Mouse (Mus musculus) liver, postnatal 0 days (tissue): ENCODE measurements at regions not wholly inside any gene's neighbourhood (a gene's known extent, or its start where the extent isn't known, plus 50 kb on each side); places are given as distances from the start of the nearest gene placed in this dataset.

Experiments
- CTCF ChIP-seq: sonication (generic); IDR thresholded peaks from 2 replicates; pipeline ENCODE4 v1.5.1; 2016; ENCODE audit warnings: antibody characterized with exemption, low read depth
- EP300 ChIP-seq: IDR thresholded peaks from 2 replicates; pipeline ENCODE4 v1.6.1; 2016; ENCODE audit warnings: antibody characterized with exemption, low read depth, mild to moderate bottlenecking

DNA sequence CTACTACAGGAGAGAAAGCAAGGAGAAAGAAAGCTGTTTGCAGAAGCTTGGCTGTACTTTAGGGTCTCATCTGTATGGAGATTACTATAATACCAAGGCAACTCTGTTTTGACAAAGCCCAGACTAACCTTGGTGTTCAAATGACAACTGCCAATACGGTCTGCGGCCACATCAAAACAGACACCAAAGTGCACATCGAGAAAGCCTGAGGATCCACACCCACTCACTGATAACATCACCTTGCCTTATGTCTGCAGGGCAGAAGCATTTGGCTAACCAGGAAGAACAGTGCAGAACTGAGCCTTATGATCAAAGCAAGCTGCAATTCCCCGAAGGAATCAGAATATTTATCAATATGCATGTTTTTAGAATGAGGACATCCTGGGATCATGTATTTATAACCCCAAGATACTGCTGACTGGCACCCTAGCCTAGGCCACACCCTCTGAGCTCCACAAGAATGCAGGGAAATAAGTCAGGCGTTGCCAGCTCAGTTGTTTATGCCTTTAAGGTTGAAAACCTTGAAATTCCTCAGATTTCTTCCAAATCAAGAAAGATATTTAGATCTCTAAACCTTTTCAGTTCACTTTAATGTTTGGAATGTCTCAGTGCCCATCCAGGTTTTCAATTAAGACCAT, 154.9 kb upstream of the Agr3 start:
- TF ChIP-seq EP300 (no peak), CTCF (no peak)
